Mouse (Mus musculus): ENCODE results near the gene Lst1.

DNA sequence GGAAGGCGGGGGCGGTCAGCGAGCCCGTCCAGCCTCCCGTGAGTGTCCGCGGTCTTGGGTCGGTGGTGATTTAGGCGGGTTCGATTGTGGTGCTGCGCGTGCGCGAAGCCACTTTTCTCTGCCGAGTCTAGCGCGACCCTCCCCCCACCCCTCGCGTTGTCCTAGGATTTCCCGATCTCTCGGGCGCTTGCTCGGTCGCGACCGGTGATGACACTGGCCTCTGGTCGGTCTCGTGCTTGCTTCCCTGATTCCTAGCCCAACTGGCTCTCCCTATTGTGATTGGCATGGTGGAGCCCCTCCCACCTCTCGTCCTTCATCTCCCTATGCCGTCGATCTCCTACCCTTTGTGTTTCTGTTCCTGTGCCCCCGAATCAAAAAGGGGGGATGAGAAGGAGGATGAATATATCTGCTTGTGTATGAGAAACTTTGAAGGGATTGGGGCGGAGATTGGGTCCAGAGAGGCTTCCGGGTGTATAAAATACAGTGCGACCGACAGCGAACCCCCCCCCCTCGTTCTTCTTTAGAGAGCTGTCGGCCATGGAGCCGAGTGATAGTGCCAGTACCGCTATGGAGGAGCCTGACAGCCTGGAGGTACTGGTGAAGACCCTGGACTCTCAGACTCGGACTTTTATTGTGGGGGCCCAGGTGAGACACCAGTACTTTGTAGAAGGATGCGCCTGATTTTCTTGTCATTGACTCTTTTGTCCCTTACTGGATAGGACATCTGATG lies 52.5 kb downstream of the Lst1 start:
- 0 out of 2 replicates have a peak, but pooled peaks have one; percentile 4 for TF ChIP-seq CTCF (IDR thresholded peaks at IDR 0.05; ENCODE audit: borderline replicate concordance, control insufficient read depth, extremely low read depth, insufficient read depth, low read length, poor library complexity)
- no peak for TF ChIP-seq POLR2A (IDR thresholded peaks at IDR 0.05; ENCODE audit: control insufficient read depth, extremely low read depth, insufficient read depth, low read length, poor library complexity)
